Mouse (Mus musculus) kidney, postnatal 4 days (tissue): ENCODE data around the gene Cenpm.
A peak's percentile ranks its signal among the peaks of the same experiment; 100 is the strongest.
"Not testable (repeated sequence)": the region's sequence is repeated elsewhere in the genome, so short reads cannot be mapped to it uniquely, and the experiment has no call there.

Experiments used
- DNase-seq, 2 experiments: peaks; one replicate each; pipeline ENCODE4 v3.0.0; 2021; ENCODE audit warnings: mixed read lengths in 2 of 2

The Cenpm gene

DNA sequence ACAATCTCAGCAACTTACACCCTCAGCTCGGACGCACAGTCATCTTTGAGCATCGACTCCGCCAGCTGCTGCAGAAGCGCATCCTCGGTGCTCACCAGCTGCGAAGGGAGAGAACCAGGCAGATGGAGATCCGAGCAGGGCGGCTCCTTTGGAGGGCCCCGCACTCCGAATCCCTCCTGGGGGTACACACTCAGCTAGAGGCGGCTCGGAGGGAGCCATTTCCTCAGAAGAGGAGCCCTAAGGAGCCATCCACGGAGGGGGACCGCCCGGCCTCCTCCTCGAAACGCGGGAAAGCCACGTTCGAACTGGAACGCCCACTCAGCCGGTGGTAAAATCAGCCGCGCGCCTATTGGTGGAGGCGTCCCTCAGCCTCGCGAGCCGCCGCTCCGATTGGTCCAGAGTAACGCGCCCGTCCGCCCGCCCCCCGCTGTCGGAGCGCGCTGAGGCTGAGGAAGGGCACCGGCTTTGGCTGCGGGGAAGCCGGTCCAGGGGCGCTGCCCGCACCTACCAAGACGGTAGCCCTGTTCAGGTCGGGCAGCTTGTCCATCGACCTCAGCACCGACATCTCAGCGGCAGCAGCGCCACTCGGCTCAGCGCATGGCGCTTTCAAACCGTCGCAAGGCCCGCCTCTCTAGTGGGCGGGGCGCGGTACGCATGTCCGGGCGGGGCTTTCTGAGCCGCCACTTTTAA lies at the start of gene Cenpm:
TSS of gene Cenpm (minus strand) at position 634 of the 690 bp plus-strand sequence.
- DNase-seq, result peak; percentile 96 to 97

DNA sequence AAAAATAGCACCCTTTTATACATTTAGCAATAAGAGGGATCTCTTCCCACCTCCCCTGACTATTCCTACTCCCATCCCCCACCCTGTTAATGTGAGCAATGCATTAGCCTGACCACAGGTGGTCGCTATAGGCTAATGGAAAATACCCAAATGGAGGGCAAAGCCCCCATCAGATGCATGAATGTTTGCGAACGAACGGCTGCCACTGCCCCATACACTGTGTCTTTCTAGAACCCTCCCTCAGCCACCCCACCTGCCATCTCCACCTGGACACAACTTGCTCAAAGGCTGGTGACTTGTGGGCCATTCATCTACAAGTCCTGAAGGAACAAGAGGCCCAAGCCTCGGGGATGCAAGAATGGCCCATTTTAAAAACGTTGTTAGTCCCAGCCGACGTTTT lies 49.5 kb upstream of the Cenpm start:
- peak; percentile 22 to 31 for DNase-seq

DNA sequence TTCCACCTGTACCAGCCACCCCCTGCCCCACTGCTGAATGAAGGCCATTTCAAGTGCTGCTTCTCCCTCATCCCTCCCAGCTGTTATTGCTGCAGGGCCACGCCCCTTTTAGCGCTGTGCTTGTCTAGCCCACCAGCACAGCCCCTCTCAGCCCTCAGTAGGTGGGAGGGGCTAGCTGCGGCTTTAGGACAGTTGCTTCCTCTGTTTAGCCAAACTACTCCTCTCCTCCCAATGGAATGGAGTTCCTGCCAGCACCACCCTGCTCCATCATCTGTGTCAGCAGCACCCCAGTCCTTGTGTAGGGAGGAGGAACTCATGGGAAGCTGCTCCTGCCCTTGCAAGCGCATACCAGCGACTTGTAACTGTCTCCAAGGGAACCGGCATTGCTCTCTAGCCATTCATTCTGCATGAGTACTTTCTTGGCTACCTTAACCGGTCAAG lies 48.7 kb upstream of the Cenpm start:
- DNase-seq, result peak; percentile 41 to 52

DNA sequence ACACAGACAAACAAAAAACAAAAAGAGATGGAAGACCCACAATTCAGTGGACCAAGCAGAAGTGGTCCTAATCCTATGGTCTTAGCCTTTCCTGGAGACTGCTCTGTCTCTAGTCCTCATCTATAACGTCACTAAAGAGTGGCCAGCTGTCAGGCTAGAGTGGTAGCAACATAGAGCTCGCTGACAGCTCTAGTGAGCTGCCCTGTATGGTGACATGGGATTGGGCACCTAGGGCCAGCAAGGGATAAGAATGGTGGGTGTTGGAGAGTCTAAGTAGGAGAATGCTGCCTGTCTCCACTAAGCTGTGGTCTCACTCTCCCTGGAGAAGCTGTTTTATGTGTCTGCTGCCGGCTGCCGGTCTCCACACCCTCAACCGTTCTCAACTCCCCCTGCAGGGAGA lies 48.3 kb upstream of the Cenpm start:
- DNase-seq, result no peak

DNA sequence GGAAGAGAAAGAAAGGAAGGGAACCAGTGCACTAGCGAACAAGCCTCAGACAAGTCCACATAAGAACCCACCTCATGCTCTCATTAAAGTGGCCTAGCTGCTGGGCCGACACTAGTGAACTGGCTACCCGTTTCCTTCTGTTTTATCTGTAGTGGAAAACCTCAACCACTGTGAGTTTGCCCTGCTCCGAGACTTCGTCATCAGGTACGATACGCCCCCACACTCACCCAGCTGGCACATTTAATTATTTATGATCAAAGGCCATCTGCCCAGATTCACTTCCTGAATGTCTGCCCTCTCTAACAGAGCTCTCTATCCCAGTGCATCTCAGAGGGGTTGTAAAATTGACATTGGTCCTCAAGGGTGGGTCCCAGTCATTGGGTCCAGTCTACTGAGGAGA lies 45.7 kb upstream of the Cenpm start:
- DNase-seq, result no peak

DNA sequence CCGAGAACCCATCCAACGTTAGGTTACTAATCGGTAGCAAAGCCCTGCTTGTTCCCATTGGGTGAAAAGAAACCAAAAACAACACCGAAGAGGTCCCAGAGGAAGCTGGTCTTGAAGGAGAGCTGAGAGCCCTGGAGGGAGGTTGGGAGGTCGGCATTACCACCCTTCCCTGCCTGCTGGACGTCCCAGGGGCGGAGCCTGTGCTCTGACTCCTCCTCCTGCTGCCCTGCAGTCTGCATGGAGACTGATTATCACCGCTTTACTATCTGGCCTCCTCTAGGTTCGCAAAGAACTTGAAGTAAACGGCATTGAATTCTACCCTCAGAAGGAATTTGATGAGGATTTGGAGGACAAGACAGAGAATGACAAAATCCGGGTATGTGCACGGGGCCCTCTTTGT lies 41.6 kb upstream of the Cenpm start:
- no peak for DNase-seq

DNA sequence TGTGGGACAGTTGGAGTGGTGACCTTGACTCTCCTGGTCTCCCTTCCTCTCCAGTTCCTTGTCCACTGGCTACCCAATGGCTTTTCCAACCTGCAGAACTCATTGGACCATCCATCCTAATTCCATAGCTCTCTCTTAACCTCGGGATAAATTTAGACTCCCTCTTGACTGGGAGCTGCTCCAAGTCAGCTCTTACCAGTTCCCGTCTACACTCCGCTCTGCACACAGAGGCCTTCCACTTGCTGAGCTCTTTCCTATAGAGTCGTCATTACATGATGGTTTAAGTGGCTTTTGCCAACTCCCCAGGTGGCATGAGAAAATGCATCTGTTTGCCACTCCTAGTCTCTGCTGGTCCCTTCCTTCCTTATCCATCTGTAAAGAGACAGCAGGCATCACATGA lies 36.1 kb upstream of the Cenpm start:
- DNase-seq, result no peak

DNA sequence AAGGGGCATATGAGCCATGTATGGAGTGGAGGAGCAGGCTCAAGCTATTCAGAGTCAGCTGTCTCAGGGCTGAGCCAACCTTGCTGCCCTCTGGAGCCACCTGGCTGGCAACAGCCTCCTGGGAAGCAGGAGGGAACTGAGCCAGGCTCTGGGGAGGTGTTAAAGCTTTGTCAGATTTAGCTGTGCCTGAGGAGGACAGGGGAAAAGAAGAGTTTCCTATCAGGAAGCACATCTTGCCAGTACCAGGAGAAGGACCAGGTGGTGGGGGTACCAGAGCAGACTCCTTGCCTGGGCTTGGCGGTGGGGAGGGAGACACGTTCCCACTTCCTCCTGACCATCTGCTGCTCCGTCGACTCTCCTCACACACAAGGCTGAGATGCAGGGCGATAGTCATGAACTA lies 33.0 kb upstream of the Cenpm start:
- no peak for DNase-seq

DNA sequence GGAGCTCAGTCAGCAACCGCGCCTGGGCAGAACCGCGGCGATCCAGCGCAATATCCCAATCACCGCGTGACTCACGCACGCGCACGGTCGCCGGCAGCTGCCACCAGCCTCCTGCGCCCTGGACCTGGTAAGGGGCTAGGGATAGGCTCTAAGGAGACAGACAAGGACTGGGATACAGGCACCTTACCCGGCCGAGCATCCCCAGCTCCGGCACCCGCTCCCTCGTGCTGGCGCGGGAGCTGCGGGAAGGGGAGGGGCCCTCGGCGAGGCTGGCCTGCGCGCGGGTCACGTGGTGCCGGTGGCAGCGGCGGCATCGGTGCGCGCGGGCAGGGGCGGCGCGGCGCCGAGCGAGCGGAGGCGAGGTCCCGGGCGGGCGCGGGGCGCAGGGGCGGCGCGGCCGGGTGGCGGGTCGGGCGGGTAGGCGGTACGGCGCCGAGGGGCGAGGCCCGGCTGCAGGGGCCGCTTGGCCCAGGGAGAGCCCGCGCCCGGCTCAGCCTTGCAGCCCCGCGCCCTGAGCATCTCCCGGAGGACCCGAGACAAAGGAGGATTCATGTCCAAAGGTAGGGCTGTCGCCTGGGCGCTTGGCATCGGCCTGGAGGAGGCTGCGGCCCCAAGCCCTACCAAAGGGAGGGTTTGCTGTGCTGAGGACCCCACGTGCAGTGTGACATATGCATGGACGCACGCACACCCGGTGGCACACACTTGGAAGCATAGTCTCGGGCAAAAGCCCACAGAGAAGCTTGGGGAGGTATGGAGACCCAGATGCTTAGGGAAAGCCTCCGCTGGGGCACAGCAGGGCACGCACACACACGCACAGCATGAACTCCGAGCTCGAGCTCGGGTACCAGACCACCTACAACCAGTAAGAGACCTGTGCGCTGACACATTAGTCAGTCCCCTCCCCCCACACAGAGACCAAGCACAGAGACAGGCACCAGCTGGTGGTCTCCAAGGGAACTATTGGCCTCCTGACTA lies 30.7 kb upstream of the Cenpm start:
- peak; percentile 37 to 56 for DNase-seq

DNA sequence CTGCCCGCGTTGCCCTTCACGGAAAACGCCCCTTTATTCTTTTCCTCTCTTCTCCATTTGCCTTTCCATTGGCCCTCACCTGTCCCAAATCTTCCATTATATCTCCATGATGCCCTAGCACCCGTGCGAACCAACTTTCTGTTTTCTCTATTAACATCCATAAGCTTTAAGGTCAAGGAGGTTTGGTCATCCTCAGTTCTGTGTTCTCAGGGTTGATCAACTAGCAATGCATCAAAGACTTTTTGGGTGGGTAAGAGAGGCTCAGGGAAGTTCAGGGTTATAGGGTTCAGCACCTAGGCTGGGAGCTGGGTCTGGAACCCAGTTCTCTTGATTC lies 30.0 kb upstream of the Cenpm start, which contains the start of gene Sept3:
TSS of gene Sept3 (plus strand) at position 301 of the 334 bp plus-strand sequence.
- DNase-seq, result no peak

DNA sequence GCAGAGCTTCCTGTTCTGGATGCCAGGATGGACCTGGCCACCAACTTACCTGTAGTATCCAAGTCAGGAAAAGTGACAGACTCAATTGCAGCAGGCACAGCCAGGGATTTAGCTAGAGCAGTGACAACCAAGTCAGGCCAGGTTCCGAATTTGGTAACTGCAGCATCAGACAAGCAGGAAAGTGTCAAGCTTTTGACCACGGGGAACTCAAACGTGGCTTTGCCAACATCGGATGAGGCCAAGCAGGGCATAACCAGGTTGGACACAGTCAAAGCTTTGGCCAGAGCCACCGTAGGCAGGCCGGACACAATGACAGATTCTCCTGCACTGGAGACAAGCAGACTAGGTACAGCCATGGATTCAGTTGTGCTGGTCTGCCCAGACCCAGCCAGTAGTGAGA lies 27.7 kb upstream of the Cenpm start:
- no peak for DNase-seq

DNA sequence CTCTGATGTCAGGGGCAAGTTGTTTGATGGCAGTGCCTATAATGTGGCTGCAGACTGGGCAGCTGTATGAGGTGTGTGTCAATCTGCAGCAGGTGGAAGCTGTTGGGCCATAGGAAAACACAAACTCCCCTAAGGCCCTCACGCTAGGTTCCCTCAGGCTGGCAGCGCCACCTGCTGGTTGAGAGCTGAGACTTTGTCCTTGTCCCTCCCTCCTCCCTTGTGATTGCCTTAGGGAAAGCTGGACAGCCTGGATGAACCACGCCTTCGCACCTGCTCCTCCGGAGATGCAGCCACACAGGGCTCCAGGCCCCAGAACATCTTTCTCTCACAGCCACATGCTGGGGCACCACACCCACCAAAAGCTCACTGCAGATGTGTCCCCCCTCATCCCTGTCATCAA lies 26.7 kb upstream of the Cenpm start:
- DNase-seq, result peak; percentile 90

DNA sequence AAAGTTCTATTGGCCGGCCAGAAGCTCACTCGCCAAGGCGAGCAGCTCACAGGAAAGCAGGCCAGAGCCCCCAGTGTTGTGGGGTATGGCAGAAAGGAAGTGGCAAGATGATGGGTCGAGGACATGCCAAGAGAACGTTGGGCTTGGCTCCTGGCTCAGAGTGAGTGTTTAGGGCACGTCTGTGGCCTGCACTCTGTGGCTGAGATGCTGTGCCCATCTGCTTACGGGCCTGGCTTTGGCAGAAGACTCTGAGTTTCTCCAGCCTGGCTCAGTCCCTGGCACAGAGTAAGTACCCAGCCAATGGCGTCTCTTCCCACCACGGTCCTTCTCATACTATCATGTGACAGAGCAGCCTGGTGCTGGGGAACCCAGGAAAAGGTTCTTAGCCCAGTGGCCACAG lies 24.2 kb upstream of the Cenpm start:
- no peak for DNase-seq

DNA sequence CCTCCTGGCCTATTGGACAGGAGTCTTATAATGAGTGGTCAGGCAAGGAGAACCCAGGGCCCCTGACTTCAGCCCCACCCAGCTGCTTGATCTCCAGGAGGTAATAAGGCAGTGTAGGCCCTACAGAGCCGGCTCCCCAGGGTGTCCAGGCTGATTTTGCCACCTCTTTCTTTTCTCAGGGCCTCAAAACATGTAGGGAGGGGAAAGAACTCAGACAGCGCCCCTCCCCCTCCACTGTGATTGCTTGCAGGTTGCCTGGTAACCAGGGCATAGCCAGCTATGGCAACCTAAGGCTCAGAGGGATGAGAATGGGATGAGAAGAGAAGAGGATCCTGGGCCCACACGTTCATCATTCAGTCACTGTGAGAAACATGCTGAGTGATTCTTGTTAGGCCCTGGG lies 23.6 kb upstream of the Cenpm start:
- no peak for DNase-seq

DNA sequence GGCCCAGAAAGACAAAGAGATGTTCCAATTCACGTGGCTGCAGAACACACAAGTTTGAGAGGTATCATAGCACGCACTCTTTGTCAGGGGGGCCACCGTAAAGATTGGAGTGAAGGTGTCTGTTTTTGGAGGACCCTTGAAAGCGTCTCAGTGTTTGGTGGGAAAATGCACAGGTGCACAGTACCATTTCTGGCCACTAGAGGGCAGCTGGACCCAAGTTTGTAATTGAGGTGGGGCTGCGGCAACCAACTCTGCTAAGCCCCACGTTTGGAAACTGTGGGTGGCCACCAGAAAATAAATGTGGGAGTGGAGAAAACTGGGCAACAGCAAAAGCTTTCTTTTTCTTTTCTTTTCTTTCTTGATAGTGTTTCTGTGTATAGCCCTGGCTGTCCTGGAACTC lies 21.8 kb upstream of the Cenpm start:
- peak; percentile 84 to 85 for DNase-seq

DNA sequence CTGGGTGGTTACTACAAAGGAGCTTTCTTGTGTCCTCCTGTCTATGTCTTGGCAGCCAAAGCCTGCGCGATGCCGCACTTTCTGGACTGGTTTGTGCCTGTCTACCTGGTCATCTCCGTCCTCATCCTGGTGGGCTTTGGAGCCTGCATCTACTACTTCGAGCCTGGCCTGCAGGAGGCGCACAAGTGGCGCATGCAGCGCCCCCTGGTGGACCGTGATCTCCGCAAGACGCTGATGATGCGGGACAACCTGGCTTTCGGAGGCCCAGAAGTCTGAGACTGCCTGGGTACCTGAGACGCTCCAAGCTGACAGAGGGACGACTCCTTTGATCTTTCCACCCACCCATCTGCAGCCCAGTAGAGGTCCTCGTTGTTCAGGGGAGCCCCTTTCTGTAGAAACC lies 15.0 kb upstream of the Cenpm start:
- peak; percentile 87 to 90 for DNase-seq

DNA sequence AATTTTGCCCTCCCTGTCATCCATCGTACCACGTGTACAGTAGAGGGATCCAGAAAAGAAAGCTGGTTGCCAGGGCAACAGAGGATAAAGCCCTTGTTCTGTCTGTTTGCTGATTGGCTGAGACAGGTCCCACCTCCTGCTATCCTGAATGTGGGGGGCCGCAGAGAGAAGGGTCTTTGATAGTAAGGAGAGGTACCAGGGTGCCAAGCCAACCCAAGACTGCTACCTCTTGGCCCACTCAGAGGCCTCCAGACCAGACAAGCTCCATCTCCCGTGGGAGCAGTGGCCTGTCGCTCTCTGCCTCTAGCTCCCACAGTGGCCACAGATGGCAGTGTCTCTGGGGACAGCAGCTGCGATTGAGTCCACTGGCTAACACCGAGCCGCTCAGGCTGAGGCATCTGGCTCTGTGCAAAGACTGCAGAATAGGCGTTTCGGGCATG lies 11.4 kb upstream of the Cenpm start:
- DNase-seq, result no peak

DNA sequence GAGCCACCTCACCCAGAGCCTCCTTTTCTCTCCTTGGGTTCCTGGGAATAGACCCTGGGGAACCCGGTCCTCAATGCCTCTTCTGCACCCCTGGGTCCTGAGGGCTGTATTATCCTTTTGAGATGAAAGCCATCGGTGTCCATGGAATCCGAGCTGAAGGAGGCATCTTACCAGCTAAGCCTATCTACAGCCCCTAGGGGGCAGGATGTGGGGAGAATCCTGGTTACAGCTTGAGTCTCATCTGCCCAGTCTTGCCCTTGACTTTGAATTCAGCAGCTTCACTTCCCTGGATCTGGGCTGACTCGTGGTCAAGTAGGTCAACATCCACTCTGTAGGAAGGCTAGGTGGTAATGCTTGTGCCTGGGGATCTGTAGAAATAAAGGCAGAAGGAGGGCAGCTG lies 10.7 kb upstream of the Cenpm start:
- DNase-seq, result no peak

DNA sequence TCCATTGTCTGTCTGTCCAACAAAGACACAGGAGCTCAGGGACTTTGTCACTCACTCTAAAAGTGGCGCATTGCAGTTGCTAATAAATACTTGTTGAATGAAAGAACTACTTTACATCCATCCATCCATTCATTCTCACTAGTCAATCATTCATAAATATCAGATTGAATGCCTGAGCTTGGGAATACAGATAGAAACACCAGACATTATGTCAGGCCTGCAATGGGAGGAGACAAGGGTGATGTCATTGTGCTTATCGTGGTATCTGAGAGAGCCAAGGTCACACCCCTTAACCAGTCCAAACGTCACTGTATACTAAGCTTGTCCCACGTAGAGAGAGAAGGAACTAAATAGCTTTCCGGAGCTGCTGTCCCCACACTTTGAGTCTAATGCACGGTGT lies 7.5 kb upstream of the Cenpm start, which contains the start of gene 1500009C09Rik:
TSS of gene 1500009C09Rik (plus strand) at position 301 of the 400 bp plus-strand sequence.
- DNase-seq, result no peak

DNA sequence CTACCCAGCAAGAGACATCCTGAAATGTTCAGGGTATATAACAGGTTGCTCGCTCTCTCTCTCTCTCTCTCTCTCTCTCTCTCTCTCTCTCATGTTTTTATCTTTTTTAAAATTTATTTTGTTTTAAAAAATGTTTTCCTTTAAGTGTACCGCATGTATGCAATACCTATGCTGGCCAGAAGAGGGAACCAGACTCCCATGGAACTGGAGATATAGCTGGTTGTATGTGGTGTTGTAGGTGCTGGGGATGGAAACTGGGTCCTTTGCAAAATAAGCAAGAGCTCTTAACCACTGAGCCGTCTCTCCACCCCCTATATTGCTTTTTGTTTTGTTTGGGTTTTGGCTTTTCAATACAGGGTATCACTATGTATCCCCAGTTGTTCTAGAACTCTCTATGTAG lies 7.0 kb upstream of the Cenpm start:
- no peak for DNase-seq

DNA sequence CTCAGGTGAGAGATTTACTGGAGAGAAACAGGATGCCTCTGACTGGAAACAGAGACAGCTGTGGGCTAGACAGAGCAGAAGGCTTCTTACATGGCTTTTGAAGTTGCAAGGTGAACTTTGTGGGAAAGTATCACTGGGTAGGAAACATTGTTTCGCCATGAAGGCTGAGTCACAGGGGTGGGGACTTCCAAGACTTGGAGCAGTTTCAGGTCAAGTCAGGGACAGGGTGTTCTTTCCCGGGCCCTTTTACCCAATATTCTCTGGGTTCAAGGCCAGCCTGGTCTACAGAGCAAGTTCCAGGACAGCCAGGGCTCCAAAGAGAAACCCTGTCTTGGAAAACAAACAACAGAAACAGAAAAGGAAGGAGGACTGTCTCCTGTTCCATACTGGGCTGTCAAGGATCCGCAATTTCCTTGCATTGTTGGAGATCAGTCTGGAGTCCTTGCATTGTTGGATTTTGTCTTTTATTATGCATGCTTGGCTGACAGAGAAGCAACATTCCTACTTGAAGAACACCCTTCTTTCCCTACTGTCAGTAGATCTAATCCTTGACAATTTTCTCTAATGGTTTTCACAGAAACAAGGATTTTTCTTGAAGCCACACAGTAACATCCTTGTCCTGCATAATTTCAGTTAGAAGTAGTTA lies 2.7 kb upstream of the Cenpm start:
- DNase-seq, result no peak

DNA sequence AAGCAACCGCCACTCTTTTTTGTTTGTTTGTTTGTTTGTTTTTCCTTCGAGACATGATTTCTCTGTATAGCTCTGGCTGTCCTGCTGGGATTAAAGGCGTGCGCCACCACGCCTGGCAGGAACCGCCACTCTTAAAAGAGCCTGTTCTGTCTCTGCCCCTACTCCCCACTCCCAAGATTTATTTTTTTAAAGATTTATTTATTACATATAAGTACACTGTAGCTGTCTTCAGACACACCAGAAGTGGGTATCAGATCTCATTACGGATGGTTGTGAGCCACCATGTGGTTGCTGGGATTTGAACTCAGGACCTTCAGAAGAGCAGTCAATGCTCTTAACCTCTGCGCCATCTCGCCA lies 235 bp upstream of the Cenpm start:
- DNase-seq, result not testable (repeated sequence)

DNA sequence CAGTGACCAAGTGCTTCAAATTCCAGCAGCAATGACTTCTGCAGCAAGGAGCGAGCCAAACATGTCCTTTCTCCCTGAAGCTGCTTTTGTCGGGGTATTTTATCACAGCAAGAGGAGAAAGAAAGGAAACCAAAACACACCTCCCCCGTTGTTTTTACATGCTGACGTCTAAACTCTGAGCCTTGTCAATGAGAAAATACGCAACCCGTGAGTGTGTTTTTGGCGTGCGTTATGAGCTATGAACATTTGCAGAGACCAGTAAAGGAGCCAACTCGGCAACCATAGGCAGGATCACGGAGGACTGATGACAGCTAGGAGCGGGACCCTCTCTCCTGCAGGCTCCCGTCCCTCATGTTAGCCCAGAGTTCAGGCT lies 820 bp downstream of the Cenpm start:
- no peak for DNase-seq

DNA sequence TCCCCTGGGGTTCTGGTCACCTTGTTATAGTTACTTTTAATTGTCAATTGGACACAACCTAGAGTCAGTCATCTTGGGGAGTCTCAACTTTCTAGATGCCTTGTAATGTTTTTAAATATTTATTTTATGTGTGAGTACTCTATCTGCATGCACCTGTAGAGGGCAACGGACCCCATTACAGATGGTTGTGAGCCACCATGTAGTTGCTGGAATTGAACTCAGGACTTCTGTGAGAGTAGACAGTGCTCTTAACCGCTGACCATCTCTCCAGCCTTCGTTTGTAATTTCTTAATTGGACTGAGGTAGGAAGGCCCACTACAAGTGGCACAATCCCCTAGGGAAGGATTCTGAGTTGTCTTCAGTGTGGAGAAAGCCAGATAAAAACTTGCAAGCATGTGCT lies 1.2 kb downstream of the Cenpm start:
- no peak for DNase-seq
